Mouse (Mus musculus) CH12.LX (cell line): ENCODE measurements at regions not wholly inside any gene's neighbourhood (a gene's known extent, or its start where the extent isn't known, plus 50 kb on each side); places are given as distances from the start of the nearest gene placed in this dataset.

Experiments
- CTCF ChIP-seq, 2 experiments: IDR thresholded peaks in 1 of 2; conservative IDR thresholded peaks in 1 of 2; 2 replicates each; pipeline ENCODE4 v1.5.1; 2011 to 2012; ENCODE audit warnings: low read depth in 2 of 2, low read length in 2 of 2, improper control_type of control experiment in 1 of 2, inconsistent platforms in 1 of 2, mild to moderate bottlenecking in 1 of 2, moderate library complexity in 1 of 2
- E2F4 ChIP-seq: IDR thresholded peaks from 2 replicates; pipeline ENCODE4 v1.6.1; 2011; ENCODE audit warnings: low read depth, low read length, improper control_type of control experiment; ENCODE audit not compliant: insufficient replicate concordance
- EP300 ChIP-seq: IDR thresholded peaks from 2 replicates; pipeline ENCODE4 v1.6.1; 2011; ENCODE audit warnings: low read length, improper control_type of control experiment
- ETS1 ChIP-seq: conservative IDR thresholded peaks from 2 replicates; pipeline ENCODE4 v1.6.1; 2012; ENCODE audit warnings: low read depth, mild to moderate bottlenecking, inconsistent platforms, low read length, improper control_type of control experiment, moderate library complexity
- MAX ChIP-seq: IDR thresholded peaks from 2 replicates; pipeline ENCODE4 v1.6.1; 2011; ENCODE audit warnings: low read length, improper control_type of control experiment
- MXI1 ChIP-seq: IDR thresholded peaks from 2 replicates; pipeline ENCODE4 v1.6.1; 2011; ENCODE audit warnings: mild to moderate bottlenecking, low read depth, low read length, improper control_type of control experiment
- POLR2A ChIP-seq: IDR thresholded peaks from 2 replicates; pipeline ENCODE4 v1.6.1; 2011; ENCODE audit warnings: low read depth, mild to moderate bottlenecking, improper control_type of control experiment, low read length
- POLR2AphosphoS2 ChIP-seq: IDR thresholded peaks from 2 replicates; pipeline ENCODE4 v1.6.1; 2011; ENCODE audit warnings: low read depth, low read length, improper control_type of control experiment
- SMC3 ChIP-seq: IDR thresholded peaks from 2 replicates; pipeline ENCODE4 v1.6.1; 2011; ENCODE audit warnings: low read depth, low read length, improper control_type of control experiment
- ZMIZ1 ChIP-seq: IDR thresholded peaks from 2 replicates; pipeline ENCODE4 v1.6.1; 2012; ENCODE audit warnings: low read depth, mild to moderate bottlenecking, inconsistent platforms, low read length, improper control_type of control experiment

- TF ChIP-seq EP300 (no peak), ZMIZ1 (no peak), POLR2A (no peak), ETS1 (no peak), CTCF (conservative IDR thresholded peaks at IDR 0.05 in 1 of 2, IDR thresholded peaks at IDR 0.05 in 1 of 2; ENCODE audit: low read depth in 2 of 2, low read length in 2 of 2) (no peak), MXI1 (no peak), SMC3 (no peak), E2F4 (no peak), MAX (no peak), POLR2AphosphoS2 (no peak)
These were observed 178.7 kb upstream of the F930015N05Rik start for GRCm38 (mm10) chr11:64615140-64615539.
